Mouse (Mus musculus) bone marrow macrophage, adult 2 months (primary cell): Measurements from ENCODE around the gene Gtf2h4.

Source experiments
- CTCF ChIP-seq: IDR thresholded peaks from 2 replicates; pipeline ENCODE4 v1.5.1; 2012; ENCODE audit warnings: low read depth, mild to moderate bottlenecking, low read length, moderate library complexity
- POLR2A ChIP-seq: IDR thresholded peaks from 2 replicates; pipeline ENCODE4 v1.6.1; 2012; ENCODE audit warnings: mild to moderate bottlenecking, low read depth, low read length, borderline replicate concordance

DNA sequence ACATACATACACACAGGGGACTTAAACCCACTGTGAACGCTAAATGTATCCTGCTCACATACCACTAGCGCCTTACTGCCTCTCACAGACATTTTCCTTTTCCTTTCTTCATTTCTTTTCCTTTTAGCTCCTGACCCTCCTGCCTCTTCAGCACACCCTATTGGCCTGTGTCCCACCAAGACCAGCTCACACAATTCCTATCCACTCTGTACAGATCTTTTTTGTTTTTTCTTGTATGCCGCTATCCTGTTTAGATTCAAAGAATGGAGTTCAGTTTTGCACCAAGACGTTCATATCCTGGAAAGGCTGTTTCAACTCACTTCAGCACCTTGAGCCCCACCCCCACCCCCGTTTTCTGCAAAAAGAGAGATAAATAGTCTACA, 25.0 kb upstream of the Gtf2h4 start:
- TF ChIP-seq CTCF, result no peak
- TF ChIP-seq POLR2A, result no peak
